Mouse (Mus musculus) macrophage (primary cell): Measurements from ENCODE around the gene Itsn1. TPM values are rescaled to one million over a fixed set of nuclear protein-coding genes. Genes with fewer than 3 reads are reported as not detected.

ENCODE experiments used
- H3K27ac ChIP-seq: fragments of 350-480 bp; formaldehyde crosslinking; 2 replicates; pipeline ENCODE4 v1.9.0; 2021
- H3K36me3 ChIP-seq: fragments of 350-480 bp; formaldehyde crosslinking; 2 replicates; pipeline ENCODE4 v1.9.0; 2021; ENCODE audit errors: inconsistent target
- H3K4me3 ChIP-seq: fragments of 350-480 bp; formaldehyde crosslinking; 2 replicates; pipeline ENCODE4 v1.9.0; 2021; ENCODE audit errors: inconsistent target
- H3K79me2 ChIP-seq: fragments of 350-480 bp; formaldehyde crosslinking; 2 replicates; pipeline ENCODE4 v1.9.0; 2021; ENCODE audit errors: inconsistent target
- WGBS: methylation state at CpG from one replicate; pipeline ENCODE4 v1.1.7; 2026; ENCODE audit warnings: inconsistent platforms; ENCODE audit not compliant: missing documents; 5-methylcytosine and 5-hydroxymethylcytosine counted together
- polyA plus RNA-seq: library from polyadenylated mRNA; stranded (reverse); fragments of 250-400 nt; gene quantifications from 3 replicates; pipeline ENCODE4 v1.2.4, GENCODE M21; 2018; ENCODE audit warnings: inconsistent platforms

The Itsn1 gene
- polyA plus RNA-seq, 1 experiment from 2014 or later = 216 TPM

- Histone ChIP-seq H3K79me2 (no peaks in the 10 kb centered on the region), H3K36me3 (peaks cover 66% of the 10 kb centered on the region), H3K27ac (no peak overlapping the region), H3K4me3 (no peak overlapping the region)
- 94% methylated on average over 7 of the region's 7 CpGs for WGBS
Measured at GRCm38 (mm10) chr16:91710241-91710640, 18.8 kb upstream of the Itsn1 start.

GRCm38 (mm10) chr16:91716927-91717349 is 12.1 kb upstream of the Itsn1 start:
- Histone ChIP-seq H3K36me3 (peaks cover 44% of the 10 kb centered on the region), H3K79me2 (peaks cover 24% of the 10 kb centered on the region; the same call in 1 of the 2 replicates), H3K4me3 (no peak overlapping the region), H3K27ac (no peak overlapping the region)
- 79% methylated on average over 10 of the region's 11 CpGs for WGBS

- Histone ChIP-seq H3K27ac (no peak overlapping the region), H3K79me2 (peaks cover 29% of the 10 kb centered on the region), H3K36me3 (peaks cover 44% of the 10 kb centered on the region), H3K4me3 (no peak overlapping the region)
- 96% methylated on average over 4 of the region's 4 CpGs for WGBS
Measured at GRCm38 (mm10) chr16:91717399-91717798, 11.7 kb upstream of the Itsn1 start.

GRCm38 (mm10) chr16:91724247-91724646 is 4.8 kb upstream of the Itsn1 start:
- peaks cover 82% of the 10 kb centered on the region for H3K79me2 ChIP-seq
- H3K4me3 ChIP-seq = no peak overlapping the region
- H3K36me3 ChIP-seq = peaks cover 14% of the 10 kb centered on the region
- no peak overlapping the region for H3K27ac ChIP-seq
- 75% methylated on average over 2 of the region's 3 CpGs for WGBS

GRCm38 (mm10) chr16:91727433-91727832 is 1.6 kb upstream of the Itsn1 start:
- 17% methylated on average over 15 of the region's 15 CpGs for WGBS
- Histone ChIP-seq H3K27ac (peak overlapping the region; percentile 77), H3K36me3 (no peaks in the 10 kb centered on the region), H3K4me3 (peak overlapping the region; percentile 72), H3K79me2 (peaks cover 79% of the 10 kb centered on the region)

GRCm38 (mm10) chr16:91728123-91729065 is 687 bp upstream of the Itsn1 start, which contains the start of gene Cryzl1:
Cryzl1 (minus strand) TSS chr16:91728975.
- Histone ChIP-seq H3K4me3 (peak within 1 kb of the TSS; percentile 91), H3K27ac (peak within 1 kb of the TSS; percentile 83), H3K79me2 (peaks cover 79% of the 10 kb centered on the region), H3K36me3 (no peaks in the 10 kb centered on the region)
- WGBS = under 1% methylated on average over 46 of the region's 46 CpGs

- 0% methylated on average over 25 of the region's 44 CpGs for WGBS
- Histone ChIP-seq H3K36me3 (no peaks in the 10 kb centered on the region), H3K79me2 (peaks cover 79% of the 10 kb centered on the region), H3K4me3 (peak overlapping the region; percentile 91), H3K27ac (peak overlapping the region; percentile 83)
Measured at GRCm38 (mm10) chr16:91729821-91730441, 850 bp downstream of the Itsn1 start.

GRCm38 (mm10) chr16:91730446-91730845 is 1.4 kb downstream of the Itsn1 start:
- peaks cover 79% of the 10 kb centered on the region for H3K79me2 ChIP-seq
- peak overlapping the region; percentile 83 for H3K27ac ChIP-seq
- 3% methylated on average over 11 of the region's 11 CpGs for WGBS
- H3K36me3 ChIP-seq = no peaks in the 10 kb centered on the region
- H3K4me3 ChIP-seq = peak overlapping the region; percentile 91

- Histone ChIP-seq H3K27ac (peak overlapping the region; percentile 83), H3K4me3 (no peak overlapping the region), H3K36me3 (no peaks in the 10 kb centered on the region), H3K79me2 (peaks cover 81% of the 10 kb centered on the region)
- WGBS = 35% methylated on average over 2 of the region's 2 CpGs
Measured at GRCm38 (mm10) chr16:91732816-91733215, 3.7 kb downstream of the Itsn1 start.

GRCm38 (mm10) chr16:91734771-91735170 is 5.7 kb downstream of the Itsn1 start:
- 14% methylated on average over 5 of the region's 5 CpGs for WGBS
- Histone ChIP-seq H3K4me3 (no peak overlapping the region), H3K36me3 (no peaks in the 10 kb centered on the region), H3K27ac (peak overlapping the region; percentile 87), H3K79me2 (peaks cover 100% of the 10 kb centered on the region)

GRCm38 (mm10) chr16:91736046-91736816 is 7.2 kb downstream of the Itsn1 start:
- no peaks in the 10 kb centered on the region for H3K36me3 ChIP-seq
- H3K27ac ChIP-seq = peak overlapping the region; percentile 87
- peaks cover 100% of the 10 kb centered on the region for H3K79me2 ChIP-seq
- 58% methylated on average over 7 of the region's 7 CpGs for whole genome bisulfite sequencing
- H3K4me3 ChIP-seq = no peak overlapping the region

GRCm38 (mm10) chr16:91738505-91738904 is 9.4 kb downstream of the Itsn1 start:
- H3K27ac ChIP-seq = peak overlapping the region; percentile 87
- 86% methylated on average over 6 of the region's 6 CpGs for WGBS
- peaks cover 100% of the 10 kb centered on the region for H3K79me2 ChIP-seq
- H3K4me3 ChIP-seq = no peak overlapping the region
- no peaks in the 10 kb centered on the region for H3K36me3 ChIP-seq

- Histone ChIP-seq H3K4me3 (no peak overlapping the region), H3K79me2 (peaks cover 100% of the 10 kb centered on the region), H3K36me3 (0 out of 2 replicates have a peak, but pooled peaks cover 6% of the 10 kb centered on the region), H3K27ac (peak overlapping the region; percentile 87)
- WGBS = 48% methylated on average over 8 of the region's 8 CpGs
Measured at GRCm38 (mm10) chr16:91740184-91740917, 11.3 kb downstream of the Itsn1 start.

GRCm38 (mm10) chr16:91740918-91741255 is 11.8 kb downstream of the Itsn1 start:
- peak overlapping the region; percentile 87 for H3K27ac ChIP-seq
- no peak overlapping the region for H3K4me3 ChIP-seq
- peaks cover 100% of the 10 kb centered on the region for H3K79me2 ChIP-seq
- 0 out of 2 replicates have a peak, but pooled peaks cover 6% of the 10 kb centered on the region for H3K36me3 ChIP-seq
- 88% methylated on average over 7 of the region's 7 CpGs for WGBS
